Mouse (Mus musculus) limb, embryonic 11.5 days (tissue): ENCODE data around the gene Gm3336. TPM values are rescaled to one million over a fixed set of nuclear protein-coding genes. Genes with fewer than 3 reads are reported as not detected.
A peak's percentile ranks its signal among the peaks of the same experiment; 100 is the strongest.

ENCODE experiments used
- ATAC-seq: fragments of 200-750 bp; cut with Nextera tagmentation; 2 replicates; pipeline ENCODE4 v1.8.0; 2017; ENCODE audit warnings: low read depth; ENCODE audit not compliant: insufficient number of reproducible peaks, low FRiP score, low TSS enrichment
- DNase-seq: peaks from one replicate; pipeline ENCODE4 v3.0.0-alpha.2; 2015; ENCODE audit warnings: low spot score
- H3K27ac ChIP-seq: fragments of 300-500 bp; sonication (generic); replicated peaks from 2 replicates; pipeline ENCODE4 v1.5.1; 2014; ENCODE audit warnings: low read depth, mild to moderate bottlenecking, low read length
- H3K27me3 ChIP-seq: fragments of 300-500 bp; sonication (generic); 2 replicates; pipeline ENCODE4 v1.6.1; 2014; ENCODE audit warnings: mild to moderate bottlenecking, low read length, mixed read lengths; ENCODE audit not compliant: control insufficient read depth, insufficient read depth
- H3K36me3 ChIP-seq: fragments of 300-500 bp; sonication (generic); 2 replicates; pipeline ENCODE4 v1.6.1; 2014; ENCODE audit warnings: mild to moderate bottlenecking, low read length, moderate library complexity, mixed read lengths; ENCODE audit not compliant: control insufficient read depth, insufficient read depth
- H3K4me1 ChIP-seq: fragments of 300-500 bp; sonication (generic); 2 replicates; pipeline ENCODE4 v1.6.1; 2014; ENCODE audit warnings: low read length, mixed read lengths; ENCODE audit not compliant: control insufficient read depth, insufficient read depth
- H3K4me2 ChIP-seq: fragments of 300-500 bp; sonication (generic); 2 replicates; pipeline ENCODE4 v1.6.1; 2014; ENCODE audit warnings: low read depth, mild to moderate bottlenecking, moderate library complexity; ENCODE audit not compliant: severe bottlenecking
- H3K4me3 ChIP-seq: fragments of 300-500 bp; sonication (generic); 2 replicates; pipeline ENCODE4 v1.5.1; 2014; ENCODE audit warnings: low read depth, low read length
- H3K9ac ChIP-seq: fragments of 300-500 bp; sonication (generic); 2 replicates; pipeline ENCODE4 v1.6.1; 2014; ENCODE audit warnings: mild to moderate bottlenecking, low read length
- H3K9me3 ChIP-seq: fragments of 300-500 bp; sonication (generic); 2 replicates; pipeline ENCODE4 v1.6.1; 2016; ENCODE audit warnings: low read length; ENCODE audit not compliant: control insufficient read depth
- WGBS: fragments of 180-500 bp; shearing (Covaris S2); extraction: QIAGEN DNeasy Blood & Tissue Kit; methylation state at CpG from one replicate; pipeline ENCODE4 v1.1.7; 2014; 5-methylcytosine and 5-hydroxymethylcytosine counted together
- polyA plus RNA-seq: library from polyadenylated mRNA; unstranded; fragments of >200 nt; fragmentation: Nextera tagmentation; extraction: Ambion mirVana; gene quantifications from 2 replicates; pipeline ENCODE4 v1.2.1, GENCODE M21; 2014

The Gm3336 gene
- polyA plus RNA-seq, 1 experiment from 2014 or later = not detected

- Histone ChIP-seq H3K4me2 (no peak overlapping the region), H3K4me1 (no peaks in the 10 kb centered on the region), H3K4me3 (no peak overlapping the region), H3K9me3 (no peaks in the 10 kb centered on the region), H3K36me3 (no peaks in the 10 kb centered on the region), H3K27me3 (no peaks in the 10 kb centered on the region), H3K9ac (no peak overlapping the region), H3K27ac (no peak overlapping the region)
- DNase-seq (no peak), ATAC-seq (no peak)
- 53% methylated on average over 2 of the region's 2 CpGs for WGBS
Observed at GRCm38 (mm10) chr8:70715086-70715485, 3.3 kb upstream of the Gm3336 start.

DNA sequence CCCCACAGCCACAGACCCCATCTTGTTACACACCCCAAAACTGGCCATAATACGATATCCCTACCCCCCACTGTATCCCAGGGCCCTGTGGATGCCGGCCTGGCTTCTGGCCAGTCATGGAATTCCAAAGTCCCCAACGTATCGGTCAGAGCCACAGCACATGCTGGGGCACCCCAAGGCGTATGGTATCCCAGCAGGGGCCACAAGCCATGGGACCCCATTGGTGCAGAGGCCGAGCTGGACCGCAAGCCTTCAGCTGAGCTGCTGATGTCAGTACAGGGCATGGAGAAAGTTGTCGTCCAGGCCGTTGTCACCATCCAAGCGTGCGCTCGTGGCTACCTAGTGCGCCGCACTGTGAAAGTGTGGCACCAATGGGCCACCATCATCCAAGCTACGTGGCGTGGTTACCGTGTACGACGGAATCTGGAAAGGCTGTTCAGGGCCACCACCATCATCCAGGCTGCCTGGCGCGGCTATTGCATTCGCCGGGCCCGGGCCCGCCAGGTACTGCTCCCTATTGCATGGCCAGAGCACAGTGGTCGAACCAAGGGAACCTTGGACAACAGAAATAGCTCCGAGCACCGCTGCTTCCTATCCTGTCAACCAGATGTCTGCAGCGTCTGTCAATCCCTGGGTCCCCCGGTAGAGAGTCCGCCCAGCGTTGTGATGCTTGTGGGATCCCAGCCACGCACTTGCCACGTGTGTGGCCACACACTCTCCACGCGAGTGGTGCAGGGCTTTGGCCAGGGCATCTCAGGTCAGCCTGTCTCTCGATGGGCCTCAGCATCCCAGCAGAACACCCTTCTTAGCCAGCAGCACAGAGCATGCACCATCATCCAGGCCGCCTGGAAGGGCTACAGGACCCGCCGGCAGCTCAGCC, 1.6 kb upstream of the Gm3336 start:
- Histone ChIP-seq H3K9me3 (no peaks in the 10 kb centered on the region), H3K4me3 (no peak overlapping the region), H3K36me3 (no peaks in the 10 kb centered on the region), H3K27ac (no peak overlapping the region), H3K27me3 (no peaks in the 10 kb centered on the region), H3K9ac (no peak overlapping the region), H3K4me1 (no peaks in the 10 kb centered on the region), H3K4me2 (no peak overlapping the region)
- ATAC-seq = no peak
- WGBS = 85% methylated on average over 40 of the region's 40 CpGs
- no peak for DNase-seq

DNA sequence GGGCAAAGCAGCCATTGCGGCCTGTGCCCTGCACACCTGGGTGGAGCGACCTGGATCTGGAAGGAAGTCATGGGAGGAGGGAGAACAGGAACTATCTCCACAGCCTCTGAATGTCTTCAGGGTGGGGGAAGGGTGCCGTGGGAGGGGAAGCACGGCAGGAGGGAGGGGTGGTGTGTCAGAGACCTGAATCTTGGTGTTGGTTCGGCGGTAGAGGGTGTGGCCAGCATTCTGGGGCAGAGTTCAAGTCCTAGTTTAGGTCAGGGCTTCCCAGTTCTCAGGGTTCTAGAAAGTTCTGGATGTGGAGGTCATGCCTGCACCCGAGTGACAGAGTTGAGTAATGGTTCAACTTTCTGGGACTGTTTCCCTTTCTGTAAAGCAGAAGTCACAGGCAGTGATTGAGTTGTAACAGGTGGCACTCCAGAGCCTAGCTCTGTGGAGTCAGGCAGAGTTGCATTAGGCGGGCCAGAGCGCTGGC, 1.5 kb downstream of the Gm3336 start:
- no peak overlapping the region for H3K27ac ChIP-seq
- H3K4me2 ChIP-seq = no peak overlapping the region
- H3K9ac ChIP-seq = no peak overlapping the region
- H3K27me3 ChIP-seq = no peaks in the 10 kb centered on the region
- H3K4me1 ChIP-seq = no peaks in the 10 kb centered on the region
- H3K4me3 ChIP-seq = no peak overlapping the region
- no peaks in the 10 kb centered on the region for H3K36me3 ChIP-seq
- DNase-seq (no peak), ATAC-seq (no peak)
- WGBS = 58% methylated on average over 9 of the region's 9 CpGs
- no peaks in the 10 kb centered on the region for H3K9me3 ChIP-seq

- WGBS = 5% methylated on average over 3 of the region's 3 CpGs
- Histone ChIP-seq H3K36me3 (no peaks in the 10 kb centered on the region), H3K9me3 (no peaks in the 10 kb centered on the region), H3K9ac (no peak overlapping the region), H3K4me1 (no peaks in the 10 kb centered on the region), H3K27ac (no peak overlapping the region), H3K27me3 (no peaks in the 10 kb centered on the region), H3K4me2 (no peak overlapping the region), H3K4me3 (no peak overlapping the region)
- no peak for ATAC-seq
- peak; percentile 92 for DNase-seq
Observed at GRCm38 (mm10) chr8:70720739-70721138, 2.4 kb downstream of the Gm3336 start.

DNA sequence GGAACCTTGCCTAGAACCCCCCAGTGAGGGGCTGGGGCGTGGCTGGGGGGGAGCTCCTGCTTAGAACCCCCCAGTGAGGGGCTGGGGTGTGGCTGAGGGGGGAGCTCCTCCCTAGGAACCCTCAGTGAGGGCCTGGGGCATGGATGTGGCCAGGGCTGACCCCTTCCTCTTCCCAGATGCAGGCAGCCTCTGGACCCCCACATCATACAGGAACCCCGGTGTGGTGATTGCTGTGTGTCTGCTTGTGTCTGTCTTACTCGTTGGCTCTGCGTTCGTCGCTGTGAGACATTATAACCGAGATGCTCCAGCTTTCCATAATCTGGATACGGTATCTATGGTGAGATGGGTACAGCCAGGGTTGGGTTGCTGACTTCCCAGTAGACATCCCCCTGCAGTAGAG, 3.3 kb downstream of the Gm3336 start:
- no peaks in the 10 kb centered on the region for H3K4me1 ChIP-seq
- H3K9ac ChIP-seq = no peak overlapping the region
- no peaks in the 10 kb centered on the region for H3K36me3 ChIP-seq
- H3K4me2 ChIP-seq = no peak overlapping the region
- no peaks in the 10 kb centered on the region for H3K27me3 ChIP-seq
- no peak for ATAC-seq
- H3K9me3 ChIP-seq = no peaks in the 10 kb centered on the region
- no peak for DNase-seq
- H3K27ac ChIP-seq = no peak overlapping the region
- WGBS = 81% methylated on average over 8 of the region's 8 CpGs
- H3K4me3 ChIP-seq = no peak overlapping the region

DNA sequence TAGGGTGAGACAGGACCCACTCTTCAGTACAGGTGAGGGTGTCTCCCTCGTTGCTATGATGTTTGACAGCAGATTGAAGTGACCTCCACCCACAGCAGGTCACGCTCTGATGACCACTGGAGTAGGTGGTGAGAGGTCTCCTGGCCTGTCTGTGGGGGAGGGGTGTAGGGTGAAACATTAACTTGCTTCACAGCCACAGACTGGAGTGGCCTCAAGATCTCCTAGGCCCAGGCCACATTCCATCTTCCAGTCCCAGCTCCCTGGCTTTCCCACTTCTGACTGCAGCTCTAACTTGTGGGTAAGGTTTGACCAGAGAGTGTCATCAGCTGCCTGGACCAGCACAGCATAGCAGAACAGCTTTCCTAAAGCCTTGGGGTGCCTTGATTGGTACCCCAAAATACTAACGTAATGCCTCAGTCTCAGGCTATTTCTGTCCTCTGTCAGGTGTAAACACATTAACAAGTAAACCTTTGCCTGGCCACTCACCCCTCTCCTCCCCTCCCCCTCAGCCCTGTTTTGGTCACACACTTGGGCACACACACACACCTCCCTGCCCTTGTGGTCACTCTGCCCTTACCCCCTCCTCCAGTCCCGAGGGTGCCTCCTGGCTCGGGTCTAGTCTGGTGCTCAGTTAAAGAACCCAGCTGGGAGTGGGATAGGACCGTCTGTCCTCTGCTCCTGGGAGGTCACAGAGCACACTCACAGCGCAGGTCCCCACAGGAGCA, 5.3 kb downstream of the Gm3336 start, which contains the start of gene Pde4c:
Gene Pde4c (plus strand): TSS at position 235 of the 725 bp plus-strand sequence.
- no peak for DNase-seq
- no peaks in the 10 kb centered on the region for H3K9me3 ChIP-seq
- WGBS = 61% methylated on average over 7 of the region's 7 CpGs
- no peak within 1 kb of the TSS for H3K4me3 ChIP-seq
- H3K36me3 ChIP-seq = no peaks in the 10 kb centered on the region
- H3K4me2 ChIP-seq = no peak within 1 kb of the TSS
- H3K27ac ChIP-seq = no peak within 1 kb of the TSS
- peaks cover 2% of the 10 kb centered on the region; the same call in 1 of the 2 replicates for H3K27me3 ChIP-seq
- no peaks in the 10 kb centered on the region for H3K4me1 ChIP-seq
- no peak within 1 kb of the TSS for H3K9ac ChIP-seq
- no peak for ATAC-seq

DNA sequence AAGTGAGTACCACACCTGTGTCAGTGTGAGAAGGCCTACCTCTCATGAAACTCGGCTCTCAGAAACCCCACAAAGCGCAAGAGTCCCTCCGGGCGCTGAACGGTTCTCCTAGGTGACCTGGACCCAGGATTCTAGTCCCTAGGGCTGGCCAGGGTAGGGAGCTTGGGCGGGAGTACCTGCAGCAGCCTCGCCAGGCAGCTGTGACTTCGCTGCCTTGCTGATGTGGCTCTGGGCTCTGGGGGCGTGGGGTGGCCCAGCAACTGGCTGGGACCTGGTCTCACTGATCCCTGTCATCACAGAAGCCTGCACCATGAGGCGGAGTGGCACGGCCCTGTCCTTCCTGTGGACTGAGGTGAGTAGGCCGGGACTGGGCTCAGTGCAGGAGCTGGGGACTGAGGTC, 5.9 kb downstream of the Gm3336 start:
- Histone ChIP-seq H3K9me3 (no peaks in the 10 kb centered on the region), H3K4me3 (no peak overlapping the region), H3K27me3 (peaks cover 4% of the 10 kb centered on the region), H3K36me3 (no peaks in the 10 kb centered on the region), H3K9ac (no peak overlapping the region), H3K27ac (no peak overlapping the region), H3K4me2 (no peak overlapping the region), H3K4me1 (no peaks in the 10 kb centered on the region)
- WGBS = 76% methylated on average over 12 of the region's 12 CpGs
- ATAC-seq (no peak), DNase-seq (no peak)

GRCm38 (mm10) chr8:70725792-70726447, 7.6 kb downstream of the Gm3336 start:
- ATAC-seq (no peak), DNase-seq (peak; percentile 77)
- H3K9ac ChIP-seq = no peak overlapping the region
- no peak overlapping the region for H3K27ac ChIP-seq
- H3K4me2 ChIP-seq = no peak overlapping the region
- H3K27me3 ChIP-seq = peaks cover 19% of the 10 kb centered on the region
- no peaks in the 10 kb centered on the region for H3K36me3 ChIP-seq
- no peaks in the 10 kb centered on the region for H3K9me3 ChIP-seq
- H3K4me3 ChIP-seq = no peak overlapping the region
- 22% methylated on average over 14 of the region's 14 CpGs for WGBS
- H3K4me1 ChIP-seq = no peaks in the 10 kb centered on the region
